Mouse (Mus musculus): ENCODE measurements around the gene Kif28.
"Not testable (repeated sequence)": the region's sequence is repeated elsewhere in the genome, so short reads cannot be mapped to it uniquely, and the experiment has no call there.

The Kif28 gene

GRCm38 (mm10) chr1:179704150-179704549 is 40.9 kb downstream of the Kif28 start:
- no peak for DNase-seq (ENCODE audit: low read depth)

GRCm38 (mm10) chr1:179689479-179689878 is 55.6 kb downstream of the Kif28 start:
- DNase-seq (ENCODE audit: low read depth), result no peak

- no peak for DNase-seq (ENCODE audit: low read depth)
Measured at GRCm38 (mm10) chr1:179688914-179689313, 56.2 kb downstream of the Kif28 start.

- no peak for DNase-seq (ENCODE audit: low read depth)
Measured at GRCm38 (mm10) chr1:179688415-179688814, 56.7 kb downstream of the Kif28 start.

- DNase-seq (ENCODE audit: low read depth), result no peak
Measured at GRCm38 (mm10) chr1:179687966-179688365, 57.1 kb downstream of the Kif28 start.

- DNase-seq (ENCODE audit: low read depth), result no peak
Measured at GRCm38 (mm10) chr1:179687305-179687704, 57.8 kb downstream of the Kif28 start.

- DNase-seq (ENCODE audit: low read depth), result no peak
Measured at GRCm38 (mm10) chr1:179686781-179687180, 58.3 kb downstream of the Kif28 start.

- no peak for DNase-seq (ENCODE audit: low read depth)
Measured at GRCm38 (mm10) chr1:179686348-179686747, 58.7 kb downstream of the Kif28 start.

- not testable (repeated sequence) for DNase-seq (ENCODE audit: low read depth)
Measured at GRCm38 (mm10) chr1:179682753-179683152, 62.3 kb downstream of the Kif28 start.

- no peak for DNase-seq (ENCODE audit: low read depth)
Measured at GRCm38 (mm10) chr1:179679326-179679725, 65.7 kb downstream of the Kif28 start.

- no peak for DNase-seq (ENCODE audit: low read depth)
Measured at GRCm38 (mm10) chr1:179677031-179677430, 68.0 kb downstream of the Kif28 start.

GRCm38 (mm10) chr1:179674355-179674754 is 70.7 kb downstream of the Kif28 start:
- no peak for DNase-seq (ENCODE audit: low read depth)

- no peak for DNase-seq (ENCODE audit: low read depth)
Measured at GRCm38 (mm10) chr1:179668836-179669537, 76.1 kb downstream of the Kif28 start.

GRCm38 (mm10) chr1:179668013-179668805 is 76.9 kb downstream of the Kif28 start, which contains the start of gene Sccpdh:
Gene Sccpdh, plus strand, starts transcription at chr1:179668210.
- DNase-seq (ENCODE audit: low read depth), result peak; percentile 34

- DNase-seq (ENCODE audit: low read depth), result no peak
Measured at GRCm38 (mm10) chr1:179667450-179667849, 77.6 kb downstream of the Kif28 start.

- no peak for DNase-seq (ENCODE audit: low read depth)
Measured at GRCm38 (mm10) chr1:179666971-179667370, 78.1 kb downstream of the Kif28 start.

GRCm38 (mm10) chr1:179664309-179664930 is 80.7 kb downstream of the Kif28 start:
- DNase-seq (ENCODE audit: low read depth), result no peak

GRCm38 (mm10) chr1:179663065-179663464 is 82.0 kb downstream of the Kif28 start:
- DNase-seq (ENCODE audit: low read depth), result no peak

GRCm38 (mm10) chr1:179651224-179651623 is 93.8 kb downstream of the Kif28 start:
- DNase-seq (ENCODE audit: low read depth), result no peak

- no peak for DNase-seq (ENCODE audit: low read depth)
Measured at GRCm38 (mm10) chr1:179650284-179650683, 94.8 kb downstream of the Kif28 start.

- DNase-seq (ENCODE audit: low read depth), result no peak
Measured at GRCm38 (mm10) chr1:179649324-179649723, 95.7 kb downstream of the Kif28 start.

- not testable (repeated sequence) for DNase-seq (ENCODE audit: low read depth)
Measured at GRCm38 (mm10) chr1:179648678-179649077, 96.4 kb downstream of the Kif28 start.

GRCm38 (mm10) chr1:179645980-179646268 is 99.1 kb downstream of the Kif28 start:
- DNase-seq (ENCODE audit: low read depth), result no peak
